Mouse (Mus musculus): ENCODE results near the gene Dnm1. TPM values are rescaled to one million over a fixed set of nuclear protein-coding genes. Genes with fewer than 3 reads are reported as not detected.

Gene Dnm1
- polyA plus RNA-seq, 1 experiment from 2014 or later, result 7.9 TPM

DNA sequence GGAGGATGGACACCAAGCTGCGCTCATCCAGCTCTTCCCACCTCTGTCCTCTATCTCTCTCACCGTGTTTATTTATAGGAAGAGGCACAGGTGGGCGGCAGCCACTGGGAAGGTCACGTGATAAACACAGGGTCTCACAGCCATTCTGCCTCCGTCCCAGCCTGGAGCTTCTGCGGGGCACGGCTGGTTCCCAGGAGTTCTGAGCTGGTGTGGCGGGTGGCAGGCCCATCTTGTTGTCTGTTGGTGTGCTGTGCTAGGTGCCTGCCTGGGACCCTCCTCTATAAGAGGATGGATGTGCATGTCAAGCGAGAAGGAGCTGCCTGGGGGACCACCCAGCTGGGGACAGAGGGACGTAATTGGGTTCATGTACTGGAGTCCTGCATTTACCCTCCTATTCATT is 5.2 kb upstream of the Dnm1 start:
- Histone ChIP-seq H3K9me3 (replicated peaks) (no peaks in the 10 kb centered on the region), H3K9ac (no peak overlapping the region), H3K4me2 (no peak overlapping the region), H3K27me3 (peaks cover 7% of the 10 kb centered on the region), H3K4me3 (replicated peaks) (no peak overlapping the region), H3K27ac (no peak overlapping the region), H3K36me3 (no peaks in the 10 kb centered on the region), H3K4me1 (peaks cover 23% of the 10 kb centered on the region)
- ATAC-seq (replicated peaks; ENCODE audit: low FRiP score), result no peak
- 71% methylated on average over 10 of the region's 10 CpGs for WGBS

DNA sequence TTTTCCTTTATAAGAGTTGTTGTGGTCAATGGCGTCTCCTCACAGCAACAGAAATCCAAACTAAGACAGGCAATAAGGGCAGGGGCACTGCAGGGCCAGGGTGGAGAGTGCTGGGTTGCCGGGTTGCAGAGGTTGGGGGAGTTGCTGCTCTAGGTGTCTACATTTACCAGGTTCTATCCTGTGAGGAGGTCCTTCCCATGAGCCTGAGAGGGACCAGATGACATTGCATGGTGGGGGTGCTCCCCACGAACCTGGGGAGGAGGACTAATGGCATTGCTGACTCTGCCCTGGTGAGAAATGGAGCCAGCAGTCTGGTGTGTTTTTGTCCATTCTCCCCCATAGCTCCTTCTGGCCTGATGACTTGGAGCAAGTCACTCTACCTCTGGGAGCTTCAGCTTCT is 4.6 kb upstream of the Dnm1 start:
- Histone ChIP-seq H3K9me3 (replicated peaks) (no peaks in the 10 kb centered on the region), H3K27me3 (peaks cover 7% of the 10 kb centered on the region), H3K36me3 (no peaks in the 10 kb centered on the region), H3K4me3 (replicated peaks) (no peak overlapping the region), H3K4me2 (no peak overlapping the region), H3K4me1 (peaks cover 28% of the 10 kb centered on the region), H3K9ac (no peak overlapping the region), H3K27ac (no peak overlapping the region)
- 68% methylated on average over 3 of the region's 3 CpGs for WGBS
- ATAC-seq (replicated peaks; ENCODE audit: low FRiP score), result no peak

DNA sequence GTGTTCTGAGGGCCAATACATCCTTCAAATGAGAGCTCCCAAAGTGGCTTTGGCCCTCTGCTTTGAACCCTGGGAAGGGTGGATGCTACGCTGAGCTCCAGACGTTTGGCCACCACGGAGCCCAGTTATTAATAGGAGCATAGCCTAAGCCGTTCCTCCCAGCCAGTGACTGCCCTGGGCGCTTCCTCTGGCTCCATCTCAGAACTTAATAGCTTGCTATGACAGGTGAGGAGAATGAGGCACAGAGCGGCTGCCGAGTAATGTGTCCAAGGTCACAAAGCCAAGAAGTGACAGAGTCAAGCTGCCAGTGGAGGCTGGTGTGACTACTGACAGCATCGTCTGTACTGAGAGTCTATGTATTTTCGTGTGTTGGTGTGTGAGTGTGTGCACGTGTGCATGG is 3.1 kb upstream of the Dnm1 start:
- H3K4me1 ChIP-seq, result peaks cover 33% of the 10 kb centered on the region
- no peaks in the 10 kb centered on the region for H3K9me3 ChIP-seq (replicated peaks)
- H3K27ac ChIP-seq, result no peak overlapping the region
- ATAC-seq (replicated peaks; ENCODE audit: low FRiP score), result no peak
- 64% methylated on average over 10 of the region's 10 CpGs for WGBS
- H3K9ac ChIP-seq, result no peak overlapping the region
- no peaks in the 10 kb centered on the region for H3K27me3 ChIP-seq
- no peaks in the 10 kb centered on the region for H3K36me3 ChIP-seq
- H3K4me3 ChIP-seq (replicated peaks), result no peak overlapping the region
- H3K4me2 ChIP-seq, result no peak overlapping the region

DNA sequence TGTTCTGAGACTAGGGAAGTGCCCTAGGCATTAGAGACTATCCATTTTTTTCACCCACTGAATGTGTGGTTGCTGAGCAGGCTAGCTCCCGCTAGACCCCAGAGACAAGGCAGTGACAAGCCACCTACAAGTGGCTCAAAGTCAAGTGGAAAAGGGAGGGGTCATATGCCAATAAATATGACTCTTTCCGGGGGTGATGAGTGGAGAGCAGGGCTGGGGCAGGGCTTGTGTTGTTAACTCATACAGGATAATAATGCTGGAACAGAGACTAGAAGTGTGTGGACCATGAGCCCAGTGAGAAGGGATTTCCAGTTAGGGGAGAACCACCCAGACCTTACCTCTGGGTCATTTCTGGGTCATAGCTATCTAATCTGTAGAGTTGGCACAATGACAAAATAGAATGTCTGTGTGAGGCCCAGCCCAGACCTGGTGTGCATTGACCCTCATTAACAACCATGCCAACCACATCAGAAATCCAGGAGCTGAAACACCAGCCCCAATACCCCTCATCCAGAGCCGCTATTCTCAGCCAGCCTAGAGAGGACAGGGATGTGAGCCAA is 1.3 kb upstream of the Dnm1 start:
- Histone ChIP-seq H3K9ac (no peak overlapping the region), H3K27ac (no peak overlapping the region), H3K4me2 (no peak overlapping the region), H3K36me3 (no peaks in the 10 kb centered on the region), H3K4me1 (peaks cover 36% of the 10 kb centered on the region), H3K4me3 (replicated peaks) (no peak overlapping the region), H3K9me3 (replicated peaks) (no peaks in the 10 kb centered on the region), H3K27me3 (no peaks in the 10 kb centered on the region)
- ATAC-seq (replicated peaks; ENCODE audit: low FRiP score), result no peak
- WGBS, result 88% methylated on average over 3 of the region's 3 CpGs

DNA sequence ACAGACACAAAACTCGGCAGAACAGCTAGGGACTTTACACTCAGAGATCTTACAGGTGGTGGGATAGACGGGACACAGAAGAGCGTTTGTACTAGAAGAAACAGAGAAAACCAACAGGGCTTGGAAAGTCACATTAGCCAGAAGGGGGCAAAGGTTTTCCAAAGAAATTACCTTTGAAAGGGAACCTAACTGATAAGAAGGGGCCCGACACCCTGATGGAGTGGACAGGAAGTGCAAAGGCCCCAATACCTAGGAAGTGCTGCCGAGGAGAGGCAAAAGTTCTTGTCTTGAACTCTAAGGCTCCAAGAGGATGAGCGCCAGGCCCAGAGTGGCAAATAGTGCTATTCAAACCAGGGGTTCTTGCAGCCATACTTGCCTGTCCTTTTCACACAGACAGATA is 698 bp upstream of the Dnm1 start:
- 62% methylated on average over 6 of the region's 6 CpGs for WGBS
- H3K9ac ChIP-seq, result no peak overlapping the region
- no peak overlapping the region for H3K4me3 ChIP-seq (replicated peaks)
- no peak overlapping the region for H3K27ac ChIP-seq
- no peaks in the 10 kb centered on the region for H3K9me3 ChIP-seq (replicated peaks)
- H3K27me3 ChIP-seq, result no peaks in the 10 kb centered on the region
- H3K4me2 ChIP-seq, result peak overlapping the region; percentile 99; the same call in 1 of the 2 replicates
- no peak for ATAC-seq (replicated peaks; ENCODE audit: low FRiP score)
- no peaks in the 10 kb centered on the region for H3K36me3 ChIP-seq
- peaks cover 36% of the 10 kb centered on the region for H3K4me1 ChIP-seq

DNA sequence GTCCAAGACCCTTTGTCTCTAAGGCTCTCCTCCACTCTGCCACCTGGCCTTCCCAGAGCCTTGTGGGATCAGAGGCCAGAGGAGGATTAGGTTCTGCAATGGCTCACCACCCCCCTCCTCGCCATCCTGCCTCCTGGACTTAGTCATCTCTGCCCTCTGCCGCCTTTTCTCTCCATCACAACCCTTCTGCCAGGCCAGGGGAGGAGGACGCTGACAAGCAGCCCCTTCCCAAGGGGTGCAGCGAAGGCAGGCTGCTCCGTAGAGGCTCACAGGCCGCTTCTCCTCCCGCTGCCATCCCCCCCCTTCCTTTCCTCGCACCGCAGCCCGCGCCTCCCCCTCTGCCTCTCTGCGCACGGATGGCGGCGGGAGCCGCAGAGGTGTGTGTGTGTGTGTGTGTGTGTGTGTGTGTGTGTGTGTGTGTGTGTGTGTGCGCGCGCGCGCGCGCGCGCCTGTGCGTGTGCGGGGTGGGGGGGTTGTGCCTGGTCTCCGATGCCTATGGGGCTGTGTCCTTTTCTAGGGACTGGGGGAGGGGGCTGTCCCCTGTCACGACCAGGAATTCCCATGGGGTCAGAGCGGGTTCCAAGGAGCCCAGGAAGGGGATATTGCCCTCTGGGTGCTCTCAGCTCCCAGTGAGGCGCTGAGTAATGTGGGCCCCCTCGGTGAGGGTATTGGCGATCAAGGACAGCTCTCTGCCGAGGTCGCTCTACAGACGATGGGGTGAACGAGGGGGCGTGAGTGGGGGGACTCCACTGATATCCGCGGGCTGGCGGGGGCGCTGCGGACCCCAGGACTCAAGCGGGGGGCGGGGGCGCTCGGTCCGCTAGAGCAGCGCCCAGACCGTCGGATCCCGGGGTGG is 759 bp downstream of the Dnm1 start, which contains the start of gene Ciz1:
Gene Ciz1 (plus strand): TSS at position 177 of the 856 bp plus-strand sequence.
- Histone ChIP-seq H3K27me3 (no peaks in the 10 kb centered on the region), H3K27ac (peak within 1 kb of the TSS; percentile 23; the same call in 1 of the 2 replicates), H3K9ac (peak within 1 kb of the TSS; percentile 67), H3K4me2 (peak within 1 kb of the TSS; percentile 99), H3K9me3 (replicated peaks) (no peaks in the 10 kb centered on the region), H3K4me1 (peaks cover 36% of the 10 kb centered on the region), H3K36me3 (no peaks in the 10 kb centered on the region), H3K4me3 (replicated peaks) (peak within 1 kb of the TSS; percentile 62)
- 1% methylated on average over 44 of the region's 52 CpGs for WGBS
- peak; percentile 50; the same call in 1 of the 2 replicates for ATAC-seq (replicated peaks; ENCODE audit: low FRiP score)

DNA sequence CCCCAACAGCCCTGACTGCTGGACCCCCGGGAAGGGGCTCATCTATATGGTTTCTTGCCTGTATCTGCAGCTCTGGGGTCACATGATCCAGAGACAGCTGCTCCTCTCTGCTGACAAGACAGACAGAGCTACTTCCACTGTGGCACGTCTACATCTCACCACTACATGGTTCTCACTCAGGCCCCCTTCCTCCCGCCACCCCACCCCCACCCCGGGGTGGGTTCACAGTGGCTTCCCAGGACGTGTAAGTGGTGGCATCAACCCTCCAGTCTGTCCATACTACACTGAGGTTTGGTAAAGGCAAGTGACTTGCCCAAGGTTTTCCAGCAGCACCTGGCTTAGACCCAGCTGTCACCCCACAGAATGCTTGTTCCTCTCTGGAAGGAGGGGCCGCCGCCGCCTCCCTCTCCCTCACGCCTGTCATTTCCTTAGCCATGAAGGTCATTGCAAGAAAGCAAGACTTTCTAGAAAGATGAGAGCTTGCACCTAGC is 1.6 kb downstream of the Dnm1 start:
- no peak for ATAC-seq (replicated peaks; ENCODE audit: low FRiP score)
- H3K9me3 ChIP-seq (replicated peaks), result no peaks in the 10 kb centered on the region
- H3K4me3 ChIP-seq (replicated peaks), result no peak overlapping the region
- H3K9ac ChIP-seq, result peak overlapping the region; percentile 67; the same call in 1 of the 2 replicates
- H3K4me2 ChIP-seq, result peak overlapping the region; percentile 99
- H3K27me3 ChIP-seq, result no peaks in the 10 kb centered on the region
- no peaks in the 10 kb centered on the region for H3K36me3 ChIP-seq
- peaks cover 36% of the 10 kb centered on the region for H3K4me1 ChIP-seq
- no peak overlapping the region for H3K27ac ChIP-seq
- WGBS, result 46% methylated on average over 9 of the region's 9 CpGs

DNA sequence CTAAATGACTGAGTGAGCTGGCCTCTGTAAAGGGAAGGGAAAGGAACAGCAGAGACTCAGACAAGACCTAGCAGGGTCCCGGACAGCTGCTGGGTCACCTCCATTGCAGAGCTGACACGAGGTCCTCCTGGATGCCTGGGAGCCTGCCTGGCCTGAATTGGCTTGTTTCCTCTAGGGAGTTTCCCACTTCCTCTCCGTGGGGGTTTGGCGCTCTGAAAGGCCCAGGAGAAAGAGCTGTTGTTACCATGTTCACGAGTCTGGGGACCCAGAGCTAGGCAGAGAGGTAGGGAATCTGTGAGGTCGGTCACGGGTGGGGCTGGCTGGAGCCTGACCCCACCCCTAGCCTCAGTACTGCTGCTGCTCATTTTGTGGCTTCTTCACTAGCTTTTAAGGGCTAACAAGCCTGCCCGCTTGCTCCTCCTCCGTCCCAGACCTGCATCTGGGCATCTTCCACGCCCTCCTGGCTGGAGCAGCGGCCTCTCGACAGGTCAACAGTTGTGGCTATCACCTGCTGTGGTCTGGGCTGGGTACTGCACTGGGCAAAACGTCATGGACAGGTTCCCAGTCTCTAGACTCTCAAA is 2.6 kb downstream of the Dnm1 start:
- Histone ChIP-seq H3K9ac (no peak overlapping the region), H3K27me3 (no peaks in the 10 kb centered on the region), H3K4me3 (replicated peaks) (no peak overlapping the region), H3K9me3 (replicated peaks) (no peaks in the 10 kb centered on the region), H3K4me2 (no peak overlapping the region), H3K27ac (no peak overlapping the region), H3K4me1 (peaks cover 36% of the 10 kb centered on the region), H3K36me3 (no peaks in the 10 kb centered on the region)
- no peak for ATAC-seq (replicated peaks; ENCODE audit: low FRiP score)
- 47% methylated on average over 13 of the region's 13 CpGs for WGBS

DNA sequence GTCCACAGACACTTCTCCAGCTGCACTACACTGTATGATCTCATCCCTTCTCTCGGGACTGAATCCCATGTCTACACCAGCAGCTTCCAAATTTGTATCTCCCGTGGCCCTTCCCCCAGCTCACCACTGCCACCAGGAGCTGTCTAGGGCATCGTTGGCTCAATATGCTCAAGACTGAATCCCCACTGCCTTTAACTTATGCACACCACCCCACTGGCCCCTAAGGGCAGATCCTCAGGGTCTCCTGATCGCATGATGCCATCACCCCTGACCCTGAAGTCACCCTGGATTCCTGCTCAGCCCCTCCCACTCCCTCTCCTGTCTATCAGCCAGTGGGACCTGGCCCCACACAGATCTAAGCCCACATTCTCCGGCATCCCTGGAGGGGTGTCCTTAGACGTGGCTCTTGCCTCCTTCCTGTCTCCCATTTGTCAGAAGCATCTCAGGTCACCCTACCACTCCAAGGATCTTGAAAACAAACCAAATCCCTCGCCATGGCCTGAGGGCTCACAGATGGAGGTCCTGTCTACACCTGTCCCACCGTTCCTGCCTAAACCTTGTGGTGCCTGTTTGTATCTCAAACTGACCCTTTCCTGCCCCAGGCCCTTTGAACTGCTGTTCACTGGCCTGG is 3.4 kb downstream of the Dnm1 start:
- no peak overlapping the region for H3K4me2 ChIP-seq
- ATAC-seq (replicated peaks; ENCODE audit: low FRiP score), result no peak
- H3K36me3 ChIP-seq, result no peaks in the 10 kb centered on the region
- H3K27me3 ChIP-seq, result no peaks in the 10 kb centered on the region
- no peak overlapping the region for H3K9ac ChIP-seq
- WGBS, result 64% methylated on average over 8 of the region's 8 CpGs
- H3K4me3 ChIP-seq (replicated peaks), result no peak overlapping the region
- H3K9me3 ChIP-seq (replicated peaks), result no peaks in the 10 kb centered on the region
- H3K4me1 ChIP-seq, result peaks cover 36% of the 10 kb centered on the region
- no peak overlapping the region for H3K27ac ChIP-seq

DNA sequence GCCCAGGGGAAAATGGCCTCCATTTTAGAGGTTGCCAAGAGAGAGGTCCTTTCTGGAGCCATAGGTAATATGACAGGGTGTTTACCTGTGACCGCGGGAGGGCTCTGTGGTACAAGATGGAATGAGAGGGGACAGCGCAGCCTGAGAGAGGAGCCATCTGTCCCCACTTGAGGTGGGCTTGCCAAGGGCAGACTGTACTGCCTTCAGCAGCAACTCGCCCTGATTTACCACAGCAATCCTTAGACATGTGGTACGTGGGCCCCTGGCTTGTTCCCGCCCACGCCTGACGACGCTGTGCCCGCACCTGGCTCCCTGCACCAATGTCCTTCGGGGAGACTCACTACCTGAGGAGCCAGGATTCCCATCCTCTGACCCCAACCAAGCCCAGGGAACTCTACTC is 4.8 kb downstream of the Dnm1 start:
- Histone ChIP-seq H3K36me3 (no peaks in the 10 kb centered on the region), H3K27me3 (no peaks in the 10 kb centered on the region), H3K4me1 (peaks cover 30% of the 10 kb centered on the region), H3K9me3 (replicated peaks) (no peaks in the 10 kb centered on the region), H3K4me2 (no peak overlapping the region), H3K27ac (no peak overlapping the region), H3K4me3 (replicated peaks) (no peak overlapping the region), H3K9ac (no peak overlapping the region)
- no peak for ATAC-seq (replicated peaks; ENCODE audit: low FRiP score)
- 79% methylated on average over 11 of the region's 11 CpGs for WGBS

DNA sequence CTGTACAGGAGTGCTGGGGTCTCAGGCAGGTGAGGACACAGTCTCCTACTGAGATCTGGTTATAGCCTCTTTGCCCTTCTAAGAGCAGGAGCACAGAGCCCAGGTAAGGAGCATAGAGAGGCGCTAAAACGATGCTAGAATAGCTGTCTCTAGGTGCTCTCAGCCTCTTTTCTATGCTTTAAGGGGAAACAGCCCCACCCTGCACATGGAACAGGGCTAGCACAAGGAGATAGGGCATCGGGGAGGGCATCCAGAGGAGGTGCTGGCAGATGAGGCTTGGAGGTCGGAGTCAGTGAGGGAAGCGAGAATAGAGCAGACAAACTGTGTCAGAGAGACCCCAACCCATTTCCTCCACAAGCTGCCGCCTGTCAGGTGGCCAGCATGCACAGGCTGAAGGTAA is 6.1 kb downstream of the Dnm1 start:
- Histone ChIP-seq H3K27me3 (no peaks in the 10 kb centered on the region), H3K4me2 (no peak overlapping the region), H3K9ac (no peak overlapping the region), H3K9me3 (replicated peaks) (no peaks in the 10 kb centered on the region), H3K36me3 (no peaks in the 10 kb centered on the region), H3K4me3 (replicated peaks) (no peak overlapping the region), H3K4me1 (peaks cover 18% of the 10 kb centered on the region), H3K27ac (no peak overlapping the region)
- no peak for ATAC-seq (replicated peaks; ENCODE audit: low FRiP score)
- 77% methylated on average over 6 of the region's 6 CpGs for WGBS

All from kidney, embryonic 15.5 days (tissue).